Mouse (Mus musculus) cortical plate, adult 2 months (tissue): ENCODE measurements at regions not wholly inside any gene's neighbourhood (a gene's known extent, or its start where the extent isn't known, plus 50 kb on each side); places are given as distances from the start of the nearest gene placed in this dataset.

ENCODE experiments used
- CTCF ChIP-seq: fragments of 200-500 bp; IDR thresholded peaks from 2 replicates; pipeline ENCODE4 v1.5.1; 2011; ENCODE audit warnings: mild to moderate bottlenecking, control low read depth, low read length; ENCODE audit not compliant: insufficient read depth; ENCODE audit errors: extremely low read depth
- POLR2A ChIP-seq: fragments of 200-500 bp; IDR thresholded peaks from 2 replicates; pipeline ENCODE4 v1.6.1; 2011; ENCODE audit warnings: mild to moderate bottlenecking, low read length, control low read depth; ENCODE audit not compliant: insufficient read depth; ENCODE audit errors: extremely low read depth

DNA sequence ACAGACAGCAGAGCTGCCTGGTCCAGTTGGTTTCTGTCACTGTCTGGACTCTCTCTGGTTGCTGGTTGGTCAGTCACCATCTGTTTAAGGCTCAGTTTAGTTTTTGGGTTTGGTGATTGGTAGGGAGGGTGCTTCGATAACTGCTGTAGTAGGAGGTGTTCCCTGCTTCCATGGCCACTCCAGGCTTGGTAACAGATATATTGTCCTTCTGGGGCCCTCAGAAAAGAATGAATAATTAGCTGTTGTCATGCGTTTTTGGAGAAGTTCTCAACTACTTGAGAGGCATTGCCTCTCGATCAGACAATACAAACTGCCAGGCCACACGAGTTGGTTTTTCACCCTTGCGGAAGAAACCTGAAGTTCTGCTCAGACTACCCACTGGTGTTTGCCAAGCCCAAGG lies 451.7 kb downstream of the Sox2 start:
- TF ChIP-seq POLR2A = no peak
- no peak for TF ChIP-seq CTCF
